Mouse (Mus musculus): Measurements from ENCODE around the gene Prdm10.

- TF ChIP-seq CTCF (IDR thresholded peaks at IDR 0.05; ENCODE audit: low read depth) (peak; percentile 14; the same call in 1 of the 2 replicates), EP300 (IDR thresholded peaks at IDR 0.05; ENCODE audit: low read depth) (no peak)
These were observed 124.0 kb downstream of the Prdm10 start for GRCm38 (mm10) chr9:31404311-31404710.
